Mouse (Mus musculus): Measurements from ENCODE around the gene Ighmbp2. TPM values are rescaled to one million over a fixed set of nuclear protein-coding genes. Genes with fewer than 3 reads are reported as not detected.
"Not testable (repeated sequence)": the region's sequence is repeated elsewhere in the genome, so short reads cannot be mapped to it uniquely, and the experiment has no call there.

Ighmbp2 gene
- total RNA-seq, 2 experiments from 2014 or later = 4.1 to 4.5 TPM

DNA sequence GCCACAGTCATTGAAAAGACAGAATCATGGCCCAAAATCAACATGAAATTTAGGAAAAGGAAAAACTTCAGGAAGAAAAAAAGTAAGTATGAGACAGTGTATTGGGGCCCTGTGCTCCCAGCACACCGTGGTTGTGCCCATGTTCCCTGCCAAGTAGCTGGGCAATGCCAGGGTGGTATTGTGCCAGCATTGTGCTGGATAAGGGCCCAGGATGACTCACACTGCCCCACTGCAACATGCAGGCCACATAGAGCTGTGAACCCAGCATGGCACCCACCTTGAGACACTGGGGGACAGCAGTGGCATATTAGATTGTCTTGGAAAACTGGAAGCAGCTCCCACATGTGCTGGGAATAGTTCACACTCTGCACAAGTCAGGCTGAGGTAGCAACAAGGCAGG lies 6.2 kb upstream of the Ighmbp2 start:
- no peak for DNase-seq (ENCODE audit: low spot score)

DNA sequence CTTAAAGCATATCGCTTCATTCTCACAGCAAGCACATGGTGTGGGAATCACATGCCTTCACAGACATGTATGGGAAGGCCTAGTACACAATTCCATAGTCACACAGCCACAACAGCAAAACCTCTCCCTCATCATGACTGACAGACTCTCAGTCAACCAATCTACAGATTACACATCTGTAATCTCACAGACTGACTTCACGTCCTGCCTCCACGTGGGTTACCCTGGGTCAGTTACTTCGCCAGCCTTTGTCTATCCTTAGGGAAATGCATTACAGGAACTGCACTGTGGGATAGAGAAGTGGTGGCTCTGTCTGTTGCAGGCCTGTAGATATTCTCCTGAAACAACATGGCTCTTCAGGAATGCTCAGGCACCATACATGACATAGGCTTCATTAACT lies 931 bp downstream of the Ighmbp2 start:
- DNase-seq (ENCODE audit: low spot score) = no peak

DNA sequence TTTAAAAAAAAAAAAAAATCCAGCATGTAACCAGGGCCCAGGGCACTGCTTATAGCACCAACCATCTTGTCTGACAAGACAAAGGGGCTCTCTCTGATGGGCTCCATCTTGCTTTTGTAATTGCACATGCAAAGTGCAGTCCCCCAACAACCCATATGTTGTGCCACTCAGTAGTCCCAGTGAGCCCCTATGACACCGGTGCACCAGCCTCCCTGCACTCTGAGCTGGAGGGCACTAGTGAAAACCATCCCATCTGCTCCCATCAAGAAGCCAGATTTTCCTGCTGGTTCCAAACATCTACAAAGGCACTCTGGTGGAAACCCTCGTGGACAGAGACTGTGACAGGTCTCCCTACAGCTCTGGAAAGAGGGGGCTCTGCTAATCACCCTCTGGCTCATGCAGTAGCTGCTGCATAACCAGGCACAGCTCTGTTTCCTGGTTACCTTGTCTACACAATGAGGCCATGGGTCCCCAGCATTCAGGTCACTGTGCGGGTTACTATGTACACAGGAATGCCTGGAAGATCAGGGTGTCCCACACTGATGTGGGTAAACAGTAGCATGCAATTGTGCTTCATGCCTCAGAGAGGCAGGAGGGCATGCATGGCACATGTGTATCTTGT lies 7.0 kb downstream of the Ighmbp2 start:
- DNase-seq (ENCODE audit: low spot score) = no peak

DNA sequence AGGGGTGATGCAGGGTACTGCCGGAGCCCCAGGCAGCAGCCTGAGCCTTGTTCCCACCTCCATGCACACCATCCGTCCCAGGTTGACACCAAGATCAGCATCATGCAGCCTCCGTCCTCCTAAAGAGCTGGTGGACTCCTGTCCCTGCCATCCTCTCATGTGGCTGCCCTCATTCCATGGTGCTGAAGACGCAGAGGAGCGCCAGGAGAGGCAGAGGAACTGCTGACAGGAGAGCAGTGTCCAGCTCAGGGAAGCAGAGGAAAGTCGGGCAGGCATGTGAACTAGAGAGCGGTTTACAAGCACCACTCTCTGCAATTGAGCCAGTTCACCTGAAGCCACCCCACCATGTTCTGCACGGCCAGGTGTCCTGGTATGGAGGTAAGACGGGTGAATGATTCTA lies 9.5 kb downstream of the Ighmbp2 start:
- DNase-seq (ENCODE audit: low spot score) = no peak

DNA sequence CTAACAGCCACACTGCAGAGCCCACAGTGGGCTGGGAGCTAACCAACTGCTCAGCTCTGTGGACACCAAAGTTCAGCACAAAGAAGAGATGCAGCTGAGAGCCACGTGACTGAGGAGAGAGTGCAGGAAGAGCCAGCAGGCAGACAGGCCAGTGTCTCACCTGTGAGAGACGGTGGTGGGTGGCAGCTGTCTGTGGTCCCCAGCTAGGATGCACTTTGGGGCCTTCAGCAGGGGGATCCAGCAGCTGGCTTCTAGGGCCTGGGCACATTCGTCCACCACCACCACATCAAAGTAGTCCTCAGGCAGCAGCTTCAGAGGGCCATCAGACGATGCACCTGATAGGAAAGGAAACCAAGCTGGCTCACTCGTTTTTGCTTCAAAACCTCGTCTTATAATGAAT lies 11.5 kb downstream of the Ighmbp2 start:
- DNase-seq (ENCODE audit: low spot score) = no peak

DNA sequence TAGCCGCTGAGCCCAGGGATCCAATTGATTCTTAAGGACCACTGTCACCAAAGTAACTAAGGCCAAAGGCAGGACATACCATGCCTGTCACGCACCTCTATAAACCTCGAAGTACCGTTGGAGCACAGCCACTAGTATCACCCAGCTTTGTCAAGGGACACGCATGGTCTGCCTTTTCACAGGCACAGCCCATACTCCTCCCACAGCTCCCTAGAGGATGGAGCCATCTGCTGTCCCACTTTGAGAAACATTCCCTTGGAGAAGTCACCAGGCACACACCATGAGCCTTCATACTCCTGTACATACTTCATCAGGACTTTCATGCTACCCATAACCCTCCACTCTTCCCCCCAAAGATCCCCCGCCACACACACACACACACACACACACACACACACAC lies 13.0 kb downstream of the Ighmbp2 start:
- DNase-seq (ENCODE audit: low spot score) = no peak

DNA sequence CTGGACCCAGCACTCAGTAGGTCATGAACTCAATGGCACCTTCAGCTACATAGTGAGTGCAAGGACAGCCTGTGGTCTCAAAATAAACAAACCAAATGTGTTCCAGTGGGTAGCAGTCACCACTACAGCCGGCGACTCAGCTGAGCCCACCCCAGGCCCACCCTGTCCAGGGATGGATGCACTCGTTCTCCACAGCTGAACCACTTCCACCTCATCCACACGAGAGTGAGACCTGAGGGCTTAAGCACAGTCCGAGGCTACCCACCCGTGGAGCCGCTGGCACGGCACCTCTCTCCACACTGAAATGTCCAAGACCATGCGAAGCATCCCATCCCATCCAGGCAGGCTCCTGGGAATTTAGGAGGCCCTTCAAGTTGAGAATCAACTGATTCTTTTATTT lies 13.5 kb downstream of the Ighmbp2 start:
- no peak for DNase-seq (ENCODE audit: low spot score)

DNA sequence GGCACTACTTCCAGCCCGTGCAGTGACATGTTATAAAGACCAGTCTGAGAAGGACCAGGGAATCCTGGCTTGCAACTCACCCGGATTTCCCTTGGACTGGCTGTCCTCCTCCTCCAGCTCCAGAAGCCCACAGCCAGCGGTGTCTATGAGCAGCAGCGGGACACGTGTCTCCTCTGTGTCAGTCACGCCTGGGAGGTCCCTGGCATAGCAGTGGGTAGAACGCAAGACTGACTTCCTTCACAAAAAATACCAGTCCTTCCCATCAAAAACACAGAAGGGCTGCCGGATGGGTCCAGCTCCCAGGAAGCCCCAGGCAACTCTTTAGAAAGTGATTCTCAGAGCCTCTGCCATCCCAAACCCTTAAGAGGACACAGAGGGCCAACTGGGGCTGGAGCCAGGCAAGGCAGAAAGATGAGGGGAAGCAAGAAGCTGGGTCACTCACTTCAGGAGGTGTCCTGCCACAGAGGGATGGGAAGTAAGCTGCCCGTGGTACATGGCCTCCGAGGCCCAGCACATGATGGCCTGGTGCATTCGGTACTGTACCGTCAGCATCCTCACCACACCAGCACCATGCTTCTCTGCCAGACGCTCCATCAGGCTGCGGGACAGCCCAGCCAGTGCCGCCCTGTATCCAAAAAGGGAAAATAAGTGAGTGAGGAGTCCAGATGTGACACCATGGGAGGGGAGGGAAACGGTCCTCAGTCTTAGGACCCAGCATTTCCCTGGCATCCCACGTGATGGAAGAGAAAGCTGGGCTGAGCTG lies 14.4 kb downstream of the Ighmbp2 start:
- DNase-seq (ENCODE audit: low spot score) = no peak

DNA sequence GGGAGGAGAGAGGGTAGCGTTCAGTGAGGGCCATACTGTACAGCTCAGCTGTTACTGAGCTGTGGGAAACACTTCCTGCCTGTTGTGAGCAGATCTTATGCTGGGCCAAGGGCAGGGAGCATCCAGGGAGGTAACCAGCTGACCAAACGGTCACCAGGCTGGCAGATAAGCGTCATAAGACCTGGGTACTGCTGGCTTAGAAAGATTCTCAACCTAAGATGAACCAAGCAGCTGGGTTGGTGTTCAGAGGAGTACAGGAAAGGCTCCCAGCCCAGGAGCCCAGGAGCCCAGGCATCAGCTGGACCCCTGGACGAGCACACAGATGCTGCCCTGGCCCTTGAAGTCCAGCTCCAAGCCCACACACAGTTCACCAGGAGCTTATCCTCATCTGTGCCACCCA lies 15.5 kb downstream of the Ighmbp2 start:
- DNase-seq (ENCODE audit: low spot score) = no peak

DNA sequence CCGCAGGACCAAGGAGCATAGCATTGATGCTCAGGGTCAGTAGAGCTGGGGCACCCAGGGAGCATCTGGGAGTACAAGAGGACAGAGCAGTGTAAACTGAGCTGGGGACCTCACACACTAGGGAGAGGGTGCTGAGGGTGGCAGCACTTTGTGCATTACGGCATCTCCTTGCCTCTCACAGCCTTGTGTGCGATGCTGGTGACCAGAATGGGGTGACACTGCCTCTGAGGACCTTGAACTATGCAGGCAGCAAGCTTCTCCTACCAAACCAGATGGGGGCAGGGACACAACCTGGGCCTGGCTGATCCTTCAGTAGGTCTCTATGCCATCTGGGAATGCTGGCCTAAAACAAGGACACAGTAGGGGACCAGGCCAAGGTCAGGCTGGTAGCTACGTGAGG lies 16.1 kb downstream of the Ighmbp2 start:
- DNase-seq (ENCODE audit: low spot score) = no peak

DNA sequence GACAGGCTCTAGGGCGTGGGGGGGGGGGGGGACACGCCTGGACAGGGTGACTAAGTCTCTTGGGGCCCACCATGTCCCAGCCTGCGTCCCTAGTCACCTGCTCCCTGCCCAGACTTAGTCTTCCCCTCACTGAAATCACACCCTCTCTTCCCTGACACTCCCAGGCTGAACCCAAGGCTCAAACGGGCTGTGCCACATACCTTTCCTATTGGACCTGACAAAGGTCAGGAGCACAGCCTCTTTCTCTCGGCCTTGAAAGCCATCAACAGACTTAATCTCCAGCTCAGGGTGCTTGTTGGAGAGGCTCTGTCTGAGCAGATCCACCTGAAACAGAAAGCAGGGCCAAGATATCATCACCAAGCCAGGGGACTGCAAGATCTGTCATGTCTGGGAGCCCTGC lies 16.7 kb downstream of the Ighmbp2 start:
- no peak for DNase-seq (ENCODE audit: low spot score)

DNA sequence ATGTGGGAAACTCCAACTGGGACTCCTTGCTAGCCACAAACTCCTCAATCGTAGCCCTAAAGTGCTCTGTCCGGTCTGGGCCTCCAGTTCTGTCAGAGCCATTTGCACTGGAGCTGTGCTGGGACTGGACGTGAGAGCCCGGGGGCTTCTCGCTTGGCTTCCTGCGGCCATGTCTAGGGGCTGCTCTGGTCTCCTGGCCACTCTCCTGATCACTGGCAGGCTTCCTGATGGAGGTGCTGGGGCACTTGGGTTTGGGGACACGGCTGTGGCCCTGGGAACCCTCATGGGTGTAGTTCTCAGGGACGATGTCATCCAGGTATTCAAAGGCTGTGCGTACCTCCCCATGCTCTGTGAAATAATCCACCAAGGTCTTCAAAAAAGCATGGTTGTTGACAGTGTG lies 17.6 kb downstream of the Ighmbp2 start:
- DNase-seq (ENCODE audit: low spot score) = no peak

DNA sequence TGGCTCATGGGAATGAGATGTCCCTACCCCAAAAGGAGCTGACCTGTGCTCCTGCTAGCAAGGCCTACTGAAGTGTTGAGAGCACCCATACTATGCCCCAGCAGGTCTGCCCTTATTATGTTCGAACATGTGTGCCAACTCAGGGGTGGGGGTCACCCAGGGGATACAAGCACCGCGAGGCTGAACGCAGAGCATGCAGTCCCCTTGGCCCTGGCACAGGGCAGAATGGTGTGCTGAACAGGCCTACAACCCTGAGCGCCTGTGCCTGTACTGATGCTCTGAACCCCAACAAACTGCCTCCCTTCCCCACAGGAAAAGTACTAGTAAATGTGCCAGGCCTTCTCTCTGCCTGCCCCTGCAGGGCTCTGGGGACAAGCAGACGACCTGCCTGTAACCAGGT lies 18.5 kb downstream of the Ighmbp2 start:
- DNase-seq (ENCODE audit: low spot score) = no peak

DNA sequence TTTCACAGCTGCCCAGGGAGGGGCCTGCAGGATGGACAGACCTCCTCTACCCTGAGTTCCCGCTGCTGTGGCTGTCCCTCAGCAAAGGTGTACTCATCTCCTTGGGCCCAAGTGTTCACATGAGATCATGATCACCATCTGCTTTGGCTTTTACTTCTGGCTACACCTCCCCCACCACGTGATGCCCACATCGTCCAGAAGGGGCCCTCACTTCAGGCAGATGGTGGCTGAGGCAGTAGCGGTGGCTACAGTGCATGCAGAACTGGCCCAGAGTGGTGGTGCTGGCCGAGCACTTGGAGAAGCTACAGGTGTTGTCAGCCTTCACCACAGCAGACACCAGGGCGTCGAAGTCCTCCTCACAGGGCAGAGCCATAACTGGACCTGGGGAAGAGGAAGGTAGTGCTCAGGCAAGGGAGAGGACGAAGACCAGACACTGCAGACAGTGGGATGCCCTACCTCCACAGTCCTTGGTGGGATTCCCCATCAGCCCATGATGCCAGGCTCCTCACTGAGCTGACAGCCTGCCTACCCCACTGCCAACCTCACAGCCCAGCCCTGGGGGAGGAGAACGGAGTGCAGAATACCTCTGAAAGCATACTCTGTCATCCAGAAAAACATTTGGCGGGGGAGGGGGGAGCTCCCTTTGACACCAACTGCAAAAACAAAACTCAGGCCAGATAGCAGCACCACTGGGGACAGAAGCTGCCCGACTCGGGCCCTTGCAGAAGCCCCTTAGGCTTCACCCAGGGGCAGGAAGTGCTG lies 20.9 kb downstream of the Ighmbp2 start:
- DNase-seq (ENCODE audit: low spot score) = no peak

DNA sequence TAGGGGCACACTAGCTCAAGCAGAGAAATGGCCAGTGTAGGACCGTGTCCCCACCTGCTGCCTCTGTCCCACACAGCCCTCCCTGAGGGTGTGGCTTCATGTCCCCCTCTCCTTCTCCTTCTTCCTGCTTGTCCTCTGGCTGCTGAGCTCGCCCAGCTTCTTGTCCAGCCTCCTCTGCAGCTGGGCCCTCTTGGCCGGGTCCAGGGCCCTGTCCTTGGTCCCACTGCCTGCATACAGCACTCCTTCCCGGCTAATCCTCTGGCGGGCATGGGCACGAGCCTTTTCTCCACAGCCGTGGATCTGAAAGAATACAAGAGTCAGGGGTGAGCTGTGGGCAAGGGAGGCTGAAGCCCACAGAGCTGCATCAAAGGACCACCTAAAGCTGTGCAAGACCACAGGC lies 21.5 kb downstream of the Ighmbp2 start:
- DNase-seq (ENCODE audit: low spot score) = no peak

DNA sequence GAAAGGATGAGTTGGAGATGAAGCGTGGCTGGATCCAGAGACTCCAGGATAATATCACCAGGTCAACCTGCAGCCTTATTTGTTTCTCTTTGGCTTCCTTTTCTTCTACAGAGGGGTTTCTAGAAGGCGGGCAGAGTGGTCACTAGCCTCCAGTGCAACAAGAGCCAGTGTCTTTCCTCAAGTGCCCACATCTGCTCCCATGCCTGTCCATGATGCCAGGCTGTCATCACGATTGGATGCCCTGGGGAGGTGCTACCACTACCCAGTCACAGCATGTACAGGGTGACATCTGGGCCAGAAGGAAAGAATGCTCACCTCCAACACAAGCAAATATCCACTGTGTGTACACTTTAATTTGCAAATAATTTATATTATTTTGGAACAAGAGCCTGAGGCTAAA lies 22.2 kb downstream of the Ighmbp2 start:
- DNase-seq (ENCODE audit: low spot score) = no peak

DNA sequence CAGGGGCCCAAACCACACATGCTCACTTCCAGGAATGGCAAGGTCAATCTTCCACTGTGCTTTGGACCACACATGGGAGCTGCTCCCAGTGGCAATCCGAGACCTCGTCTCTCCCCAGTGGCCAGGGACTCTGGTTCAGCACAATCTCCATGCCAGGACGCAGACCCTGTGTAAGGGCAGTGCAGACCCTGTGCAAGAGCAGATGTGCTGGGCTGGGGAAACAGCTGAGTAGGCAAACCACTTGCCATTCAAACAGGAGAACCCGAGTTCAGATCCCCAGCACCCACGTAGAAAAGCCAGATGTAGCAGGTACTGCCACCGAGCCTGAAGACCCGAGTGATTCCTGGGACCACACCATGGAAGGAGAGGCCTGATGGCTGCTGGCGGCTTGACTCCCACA lies 22.8 kb downstream of the Ighmbp2 start:
- DNase-seq (ENCODE audit: low spot score) = no peak

DNA sequence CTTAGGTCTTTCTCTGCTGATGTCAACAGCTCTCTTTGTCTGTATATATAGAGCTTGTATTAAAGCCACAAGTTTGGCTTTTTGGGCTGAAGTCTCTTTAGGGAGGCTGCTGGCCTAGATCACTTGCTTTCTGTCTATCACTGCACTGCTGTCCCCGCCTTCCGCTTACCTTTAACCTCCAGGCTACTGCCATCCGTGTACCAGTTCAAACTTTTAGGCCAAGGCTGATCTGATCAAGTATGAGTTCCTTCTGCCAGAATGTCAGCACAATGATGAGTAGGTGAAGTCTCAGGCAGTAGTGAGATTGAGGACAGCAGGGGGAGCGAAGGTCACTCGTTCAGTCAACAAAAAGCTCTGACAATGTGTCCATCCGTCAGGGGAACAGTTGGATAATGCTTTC lies 57.6 kb downstream of the Ighmbp2 start:
- DNase-seq (ENCODE audit: low spot score) = not testable (repeated sequence)

DNA sequence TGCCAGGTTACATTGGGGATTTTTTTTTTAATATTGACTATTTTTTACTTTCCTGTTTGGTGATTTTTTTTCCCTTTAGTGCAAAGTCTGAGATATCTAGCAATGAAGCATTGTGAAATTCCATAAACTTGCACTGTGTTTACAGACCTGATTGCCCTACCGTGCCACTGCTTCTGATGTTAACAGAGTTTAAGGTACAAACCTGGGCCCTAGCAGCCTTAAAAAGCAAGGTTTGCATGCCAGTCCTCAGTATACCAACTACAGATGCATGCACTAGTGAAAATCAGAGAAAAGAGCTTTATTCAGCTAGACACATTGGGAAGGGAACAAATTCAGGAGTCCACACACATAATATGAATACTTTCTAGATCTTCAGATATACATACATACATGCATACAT lies 67.9 kb downstream of the Ighmbp2 start:
- not testable (repeated sequence) for DNase-seq (ENCODE audit: low spot score)

All from gastrocnemius, adult 18-20 months (tissue).